Mouse (Mus musculus) liver, postnatal 0 days (tissue): ENCODE results near the gene Lin37.

ENCODE experiments used
- CTCF ChIP-seq: sonication (generic); IDR thresholded peaks from 2 replicates; pipeline ENCODE4 v1.5.1; 2016; ENCODE audit warnings: antibody characterized with exemption, low read depth
- EP300 ChIP-seq: IDR thresholded peaks from 2 replicates; pipeline ENCODE4 v1.6.1; 2016; ENCODE audit warnings: antibody characterized with exemption, low read depth, mild to moderate bottlenecking

DNA sequence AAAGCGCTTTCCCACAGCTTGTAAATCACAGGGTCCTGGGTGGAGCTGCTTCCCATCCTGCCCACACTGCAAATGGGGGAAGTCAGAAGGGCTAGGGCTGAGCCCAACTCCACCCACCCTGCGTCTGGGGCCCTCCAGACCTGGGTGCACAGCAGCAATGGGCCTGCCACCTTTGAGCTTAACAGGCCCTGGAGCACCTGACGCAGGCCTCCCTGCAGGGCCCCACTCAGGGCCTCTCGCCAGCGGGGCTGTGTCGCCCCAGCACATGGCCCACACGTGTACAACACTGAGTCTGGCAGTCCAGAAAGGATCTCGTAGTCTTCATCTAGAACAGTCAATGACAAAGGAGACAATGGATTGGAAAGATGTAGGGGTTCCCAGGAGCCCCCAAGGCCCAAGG, 20.3 kb upstream of the Lin37 start:
- TF ChIP-seq EP300 (no peak), CTCF (no peak)
